Mouse (Mus musculus): ENCODE measurements at regions not wholly inside any gene's neighbourhood (a gene's known extent, or its start where the extent isn't known, plus 50 kb on each side); places are given as distances from the start of the nearest gene placed in this dataset.
A peak's percentile ranks its signal among the peaks of the same experiment; 100 is the strongest.

DNA sequence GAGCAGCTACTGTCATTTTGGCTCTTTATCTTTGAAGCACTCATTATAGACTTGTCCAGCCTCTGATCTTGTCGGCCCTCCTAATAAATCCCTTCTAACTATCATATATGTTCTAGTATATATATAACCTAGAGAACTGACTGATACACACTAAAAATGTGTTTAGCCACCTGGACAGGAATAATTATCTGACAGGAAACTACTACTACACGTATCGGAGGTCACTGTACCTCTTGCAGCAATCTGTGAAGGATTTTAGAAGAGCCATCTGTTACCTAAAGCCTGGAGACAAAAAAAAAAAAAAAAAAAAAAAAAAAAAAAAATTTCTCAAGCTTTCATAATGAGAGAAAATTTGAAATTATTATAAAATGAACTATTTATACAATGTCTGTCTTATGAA lies 105.4 kb upstream of the Cblb start:
- H3K27ac ChIP-seq (ENCODE audit: low read depth, low read length), result no peak overlapping the region
- H3K4me1 ChIP-seq (ENCODE audit: control insufficient read depth, insufficient read depth, low read depth, low read length), result no peaks in the 10 kb centered on the region
- no peak overlapping the region for H3K9ac ChIP-seq (ENCODE audit: low read depth, low read length)
- 85% methylated on average over 3 of the region's 3 CpGs for WGBS
- H3K27me3 ChIP-seq (replicated peaks; ENCODE audit: control insufficient read depth, insufficient read depth, low read length), result no peaks in the 10 kb centered on the region
- H3K4me3 ChIP-seq (ENCODE audit: low read length), result no peak overlapping the region
- no peak overlapping the region for H3K4me2 ChIP-seq (ENCODE audit: low read length)
- H3K9me3 ChIP-seq (ENCODE audit: control insufficient read depth, low read length), result no peaks in the 10 kb centered on the region
- no peaks in the 10 kb centered on the region for H3K36me3 ChIP-seq (ENCODE audit: control insufficient read depth, insufficient read depth, low read length)
- no peak for ATAC-seq

DNA sequence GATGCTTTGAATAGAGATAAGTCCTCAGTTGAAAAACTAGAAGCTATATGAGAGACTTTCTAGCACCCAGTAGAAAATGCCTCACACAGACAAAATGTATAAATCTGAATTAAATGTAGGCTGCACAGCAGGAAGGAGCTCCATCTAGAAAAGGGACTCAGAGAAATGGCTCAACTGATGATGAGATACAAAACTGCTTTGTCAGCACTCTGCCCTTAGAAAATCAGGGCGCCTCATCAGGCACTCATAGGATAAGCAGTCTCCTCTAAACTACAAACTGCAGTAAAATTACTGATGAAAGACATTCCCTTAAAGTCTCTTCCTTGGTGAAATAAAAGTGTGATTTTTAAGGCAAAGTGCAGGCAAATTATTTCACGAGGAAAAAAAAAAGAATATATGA lies 97.9 kb upstream of the Cblb start:
- no peak overlapping the region for H3K9ac ChIP-seq (ENCODE audit: low read depth, low read length)
- no peaks in the 10 kb centered on the region for H3K9me3 ChIP-seq (ENCODE audit: control insufficient read depth, low read length)
- no peak overlapping the region for H3K4me2 ChIP-seq (ENCODE audit: low read length)
- H3K4me1 ChIP-seq (ENCODE audit: control insufficient read depth, insufficient read depth, low read depth, low read length), result no peaks in the 10 kb centered on the region
- no peak overlapping the region for H3K4me3 ChIP-seq (ENCODE audit: low read length)
- H3K27ac ChIP-seq (ENCODE audit: low read depth, low read length), result no peak overlapping the region
- H3K36me3 ChIP-seq (ENCODE audit: control insufficient read depth, insufficient read depth, low read length), result no peaks in the 10 kb centered on the region
- H3K27me3 ChIP-seq (replicated peaks; ENCODE audit: control insufficient read depth, insufficient read depth, low read length), result no peaks in the 10 kb centered on the region
- no peak for ATAC-seq
- WGBS, result 89% methylated on average over 2 of the region's 2 CpGs

DNA sequence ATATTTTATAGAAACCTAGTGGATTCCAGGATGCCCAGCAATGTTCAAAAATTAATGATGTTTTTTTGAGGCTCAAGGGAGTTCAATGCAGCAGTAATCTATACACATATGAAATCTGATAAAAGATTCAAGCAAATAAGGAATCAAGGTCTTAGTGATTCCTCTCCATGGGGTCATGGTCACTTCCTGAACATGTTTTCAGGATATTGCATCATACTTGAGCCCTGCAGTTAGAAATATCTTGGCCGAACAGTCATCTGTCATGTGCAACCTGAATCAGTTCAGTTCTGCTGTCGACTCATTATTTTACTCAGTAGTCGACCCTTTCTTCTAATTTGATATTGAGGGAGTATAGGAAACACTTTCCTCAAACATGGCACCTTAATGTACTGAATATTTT lies 97.1 kb upstream of the Cblb start:
- Histone ChIP-seq H3K9me3 (ENCODE audit: control insufficient read depth, low read length) (no peaks in the 10 kb centered on the region), H3K36me3 (ENCODE audit: control insufficient read depth, insufficient read depth, low read length) (no peaks in the 10 kb centered on the region), H3K27ac (ENCODE audit: low read depth, low read length) (no peak overlapping the region), H3K4me3 (ENCODE audit: low read length) (no peak overlapping the region), H3K9ac (ENCODE audit: low read depth, low read length) (no peak overlapping the region), H3K4me1 (ENCODE audit: control insufficient read depth, insufficient read depth, low read depth, low read length) (no peaks in the 10 kb centered on the region), H3K4me2 (ENCODE audit: low read length) (no peak overlapping the region), H3K27me3 (replicated peaks; ENCODE audit: control insufficient read depth, insufficient read depth, low read length) (no peaks in the 10 kb centered on the region)
- ATAC-seq, result no peak
- WGBS, result 88% methylated on average over 3 of the region's 3 CpGs

DNA sequence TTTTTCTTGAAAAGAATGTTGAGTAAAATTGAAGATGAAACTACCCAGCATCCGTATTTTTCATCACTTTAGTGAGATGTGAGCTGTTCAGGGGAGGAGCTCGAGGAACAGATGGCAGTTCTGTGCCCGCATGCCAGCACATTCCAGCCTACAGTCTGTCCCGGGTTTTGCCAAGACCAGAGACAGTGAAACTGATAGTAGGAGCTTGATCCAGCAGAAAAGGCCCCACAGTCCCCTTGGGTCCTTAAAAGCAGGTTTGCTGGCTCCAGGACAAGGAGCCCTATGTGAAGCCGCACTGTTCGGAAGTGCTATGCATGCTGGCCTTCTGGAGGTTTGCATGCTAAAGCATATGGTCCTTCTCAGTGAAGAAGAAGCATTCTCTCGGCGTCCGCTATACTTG lies 93.7 kb upstream of the Cblb start:
- Histone ChIP-seq H3K27ac (ENCODE audit: low read depth, low read length) (no peak overlapping the region), H3K4me1 (ENCODE audit: control insufficient read depth, insufficient read depth, low read depth, low read length) (no peaks in the 10 kb centered on the region), H3K4me3 (ENCODE audit: low read length) (no peak overlapping the region), H3K27me3 (replicated peaks; ENCODE audit: control insufficient read depth, insufficient read depth, low read length) (no peaks in the 10 kb centered on the region), H3K9ac (ENCODE audit: low read depth, low read length) (no peak overlapping the region), H3K9me3 (ENCODE audit: control insufficient read depth, low read length) (no peaks in the 10 kb centered on the region), H3K4me2 (ENCODE audit: low read length) (no peak overlapping the region), H3K36me3 (ENCODE audit: control insufficient read depth, insufficient read depth, low read length) (no peaks in the 10 kb centered on the region)
- peak; percentile 96 for ATAC-seq
- WGBS, result 71% methylated on average over 9 of the region's 9 CpGs

DNA sequence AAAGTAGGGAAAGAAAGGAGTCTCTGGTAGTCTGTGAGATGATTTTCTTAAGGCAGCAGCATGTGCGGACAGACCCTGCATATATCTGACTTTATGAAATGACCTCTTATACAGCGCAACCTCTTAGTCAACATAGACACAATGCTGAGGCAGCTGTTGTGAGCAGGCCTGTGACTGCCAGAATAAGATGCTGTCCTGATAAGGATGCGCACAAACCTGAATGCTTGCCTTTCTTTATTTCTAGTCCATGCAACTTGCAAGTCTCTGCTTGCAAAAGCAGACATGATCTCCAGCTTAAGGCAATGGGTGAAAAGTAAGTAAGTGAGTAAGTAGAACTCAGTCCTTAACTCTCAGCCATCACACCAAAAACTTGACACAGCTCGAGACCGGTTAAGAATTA lies 92.0 kb upstream of the Cblb start:
- WGBS, result 91% methylated on average over 5 of the region's 5 CpGs
- H3K4me2 ChIP-seq (ENCODE audit: low read length), result no peak overlapping the region
- no peak for ATAC-seq
- no peaks in the 10 kb centered on the region for H3K4me1 ChIP-seq (ENCODE audit: control insufficient read depth, insufficient read depth, low read depth, low read length)
- no peak overlapping the region for H3K27ac ChIP-seq (ENCODE audit: low read depth, low read length)
- no peaks in the 10 kb centered on the region for H3K27me3 ChIP-seq (replicated peaks; ENCODE audit: control insufficient read depth, insufficient read depth, low read length)
- no peaks in the 10 kb centered on the region for H3K9me3 ChIP-seq (ENCODE audit: control insufficient read depth, low read length)
- no peak overlapping the region for H3K9ac ChIP-seq (ENCODE audit: low read depth, low read length)
- H3K4me3 ChIP-seq (ENCODE audit: low read length), result no peak overlapping the region
- no peaks in the 10 kb centered on the region for H3K36me3 ChIP-seq (ENCODE audit: control insufficient read depth, insufficient read depth, low read length)

DNA sequence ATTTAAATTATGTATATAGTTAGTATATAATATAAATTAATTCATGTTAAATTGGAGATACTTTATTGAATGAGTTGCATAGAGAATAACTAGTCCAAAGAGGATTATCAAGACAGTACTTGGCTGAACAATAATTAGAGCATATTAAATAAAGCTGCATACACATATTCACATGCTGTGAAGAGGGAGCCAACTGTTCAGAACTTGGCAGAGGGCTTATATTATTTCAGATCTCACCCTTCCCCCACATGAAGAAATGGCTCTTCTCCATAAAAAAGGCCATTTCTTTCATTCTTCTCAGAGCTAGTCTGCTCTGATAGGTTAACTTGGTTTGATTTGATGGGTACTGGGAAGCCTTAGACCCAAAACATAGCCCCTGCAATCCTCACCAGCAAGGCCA lies 90.5 kb upstream of the Cblb start:
- H3K4me2 ChIP-seq (ENCODE audit: low read length), result no peak overlapping the region
- H3K27me3 ChIP-seq (replicated peaks; ENCODE audit: control insufficient read depth, insufficient read depth, low read length), result no peaks in the 10 kb centered on the region
- H3K9me3 ChIP-seq (ENCODE audit: control insufficient read depth, low read length), result peaks cover 4% of the 10 kb centered on the region; the same call in 1 of the 2 replicates
- no peak overlapping the region for H3K4me3 ChIP-seq (ENCODE audit: low read length)
- no peak overlapping the region for H3K27ac ChIP-seq (ENCODE audit: low read depth, low read length)
- no peaks in the 10 kb centered on the region for H3K4me1 ChIP-seq (ENCODE audit: control insufficient read depth, insufficient read depth, low read depth, low read length)
- 0 out of 2 replicates have a peak, but pooled peaks have one; percentile 63 for ATAC-seq
- H3K9ac ChIP-seq (ENCODE audit: low read depth, low read length), result no peak overlapping the region
- H3K36me3 ChIP-seq (ENCODE audit: control insufficient read depth, insufficient read depth, low read length), result no peaks in the 10 kb centered on the region

DNA sequence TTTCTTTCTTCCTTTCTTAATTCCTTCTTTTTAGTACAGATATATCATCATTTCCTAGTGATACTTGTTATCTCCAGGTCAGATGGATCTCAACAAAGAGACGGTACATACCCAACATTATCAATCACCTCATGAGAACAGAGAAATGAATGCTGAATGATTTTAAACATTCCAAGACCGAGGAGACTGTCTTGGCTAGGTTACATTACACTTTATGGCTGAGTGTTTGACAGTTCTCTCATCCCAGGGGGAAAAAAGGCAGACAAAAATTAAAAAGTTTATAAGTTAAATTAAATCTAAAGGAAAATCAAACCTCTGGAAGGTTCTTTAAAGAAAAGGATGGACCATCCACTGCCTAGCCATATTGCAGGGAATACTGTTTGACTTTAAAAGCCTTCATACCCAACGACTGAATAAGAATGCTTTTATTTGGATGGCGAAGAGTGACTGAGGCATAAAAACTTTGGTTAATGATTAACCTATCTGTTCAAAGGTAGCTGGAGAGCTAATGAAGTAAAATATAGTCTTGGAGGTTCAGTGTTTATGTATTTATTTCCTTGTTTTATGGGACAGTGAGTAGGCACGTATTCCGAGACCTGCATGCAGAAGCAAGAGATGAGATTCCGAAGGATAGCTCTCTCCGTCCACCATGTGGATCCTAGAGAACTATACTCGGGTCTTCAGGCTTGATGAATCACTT lies 88.4 kb upstream of the Cblb start:
- Histone ChIP-seq H3K9me3 (ENCODE audit: control insufficient read depth, low read length) (peaks cover 4% of the 10 kb centered on the region; the same call in 1 of the 2 replicates), H3K4me3 (ENCODE audit: low read length) (no peak overlapping the region), H3K9ac (ENCODE audit: low read depth, low read length) (no peak overlapping the region), H3K36me3 (ENCODE audit: control insufficient read depth, insufficient read depth, low read length) (no peaks in the 10 kb centered on the region), H3K27ac (ENCODE audit: low read depth, low read length) (no peak overlapping the region), H3K27me3 (replicated peaks; ENCODE audit: control insufficient read depth, insufficient read depth, low read length) (no peaks in the 10 kb centered on the region), H3K4me2 (ENCODE audit: low read length) (no peak overlapping the region), H3K4me1 (ENCODE audit: control insufficient read depth, insufficient read depth, low read depth, low read length) (no peaks in the 10 kb centered on the region)
- WGBS, result 86% methylated on average over 9 of the region's 9 CpGs
- ATAC-seq, result no peak

DNA sequence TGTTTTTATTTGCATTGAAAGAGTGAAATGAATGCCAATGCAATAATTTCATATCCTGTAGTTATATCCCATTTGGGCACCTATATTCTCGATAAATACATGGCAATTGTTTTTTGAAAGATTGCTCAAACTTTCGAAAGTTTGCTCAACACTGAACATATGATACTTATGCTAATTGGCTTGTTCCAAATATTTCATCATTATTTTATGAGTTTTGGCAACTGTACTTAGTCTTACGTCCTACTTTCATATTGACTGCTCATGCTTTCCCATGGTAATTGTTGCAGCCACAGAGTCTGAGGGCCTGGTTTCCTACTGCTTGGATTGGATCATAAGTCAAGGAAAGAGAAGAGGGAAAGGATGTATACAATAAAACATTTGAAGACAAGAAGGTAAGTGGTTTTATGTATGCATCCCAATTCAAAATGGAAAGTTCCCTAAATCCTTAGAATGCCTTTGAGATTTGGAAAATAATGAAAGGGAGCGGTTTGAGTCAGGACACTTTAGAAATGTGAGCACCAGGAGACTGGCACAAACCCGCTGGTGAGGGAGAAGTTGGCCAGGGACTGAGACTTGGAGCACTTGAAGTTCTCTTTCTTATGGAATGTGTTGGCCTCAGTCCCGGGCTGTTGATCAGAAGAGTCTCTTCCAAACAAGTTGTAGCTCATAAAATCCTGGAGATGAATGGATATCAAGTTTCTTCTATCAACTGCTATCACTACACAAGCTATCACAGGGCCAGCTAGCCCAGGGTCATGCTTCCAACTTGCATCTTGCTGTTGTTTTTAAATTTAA lies 63.8 kb upstream of the Cblb start:
- 88% methylated on average over 6 of the region's 6 CpGs for WGBS
- H3K36me3 ChIP-seq (ENCODE audit: control insufficient read depth, insufficient read depth, low read length), result no peaks in the 10 kb centered on the region
- no peaks in the 10 kb centered on the region for H3K27me3 ChIP-seq (replicated peaks; ENCODE audit: control insufficient read depth, insufficient read depth, low read length)
- H3K27ac ChIP-seq (ENCODE audit: low read depth, low read length), result no peak overlapping the region
- no peak overlapping the region for H3K4me2 ChIP-seq (ENCODE audit: low read length)
- H3K4me3 ChIP-seq (ENCODE audit: low read length), result no peak overlapping the region
- no peak for ATAC-seq
- no peak overlapping the region for H3K9ac ChIP-seq (ENCODE audit: low read depth, low read length)
- H3K4me1 ChIP-seq (ENCODE audit: control insufficient read depth, insufficient read depth, low read depth, low read length), result no peaks in the 10 kb centered on the region
- no peaks in the 10 kb centered on the region for H3K9me3 ChIP-seq (ENCODE audit: control insufficient read depth, low read length)
